Mouse (Mus musculus) megakaryocyte, embryonic 14.5 days (primary cell): ENCODE data around the gene Akr1c21.

ENCODE experiments used
- FLI1 ChIP-seq: IDR thresholded peaks from 2 replicates; pipeline ENCODE4 v1.6.1; 2012; ENCODE audit warnings: low read length, inconsistent platforms, mixed read lengths
- GATA1 ChIP-seq: IDR thresholded peaks from 3 replicates; pipeline ENCODE4 v1.6.1; 2012; ENCODE audit warnings: mixed read lengths, low read length, inconsistent platforms, borderline replicate concordance

DNA sequence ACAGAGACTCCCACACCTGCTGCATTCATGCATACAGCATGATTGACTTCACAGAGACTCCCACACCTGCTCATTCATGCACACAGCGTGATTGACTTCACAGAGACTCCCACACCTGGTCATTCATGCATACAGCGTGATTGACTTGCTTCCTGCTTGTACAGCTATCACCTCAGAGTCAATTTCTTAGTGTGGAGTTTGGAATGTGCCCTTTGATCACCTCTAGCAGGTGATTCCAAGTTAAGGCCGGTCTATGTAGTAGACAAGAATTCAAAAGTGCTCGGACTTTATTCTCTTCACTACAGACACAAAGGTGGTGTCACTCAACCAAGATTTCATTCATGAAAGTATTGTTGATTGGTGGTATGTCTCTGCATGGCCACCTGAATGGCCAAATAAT lies 32.9 kb downstream of the Akr1c21 start:
- TF ChIP-seq GATA1 (no peak), FLI1 (no peak)
